Mouse (Mus musculus) heart, embryonic 11.5 days (tissue): ENCODE data around the gene Lrrc32. TPM values are rescaled to one million over a fixed set of nuclear protein-coding genes. Genes with fewer than 3 reads are reported as not detected.

ENCODE experiments used
- ATAC-seq: fragments of 200-750 bp; cut with Nextera tagmentation; replicated peaks from 2 replicates; pipeline ENCODE4 v1.8.0; 2017; ENCODE audit warnings: moderate library complexity; ENCODE audit not compliant: insufficient number of reproducible peaks, low FRiP score, low TSS enrichment
- H3K27ac ChIP-seq: fragments of 300-500 bp; sonication (generic); 2 replicates; pipeline ENCODE4 v1.5.1; 2014; ENCODE audit warnings: mild to moderate bottlenecking, low read depth, low read length
- H3K27me3 ChIP-seq: fragments of 300-500 bp; sonication (generic); 2 replicates; pipeline ENCODE4 v1.6.1; 2014; ENCODE audit warnings: mild to moderate bottlenecking, low read length, mixed read lengths; ENCODE audit not compliant: control insufficient read depth, insufficient read depth
- H3K36me3 ChIP-seq: fragments of 300-500 bp; sonication (generic); 2 replicates; pipeline ENCODE4 v1.6.1; 2014; ENCODE audit warnings: mild to moderate bottlenecking, low read length, moderate library complexity, mixed read lengths; ENCODE audit not compliant: control insufficient read depth, insufficient read depth
- H3K4me1 ChIP-seq: fragments of 300-500 bp; sonication (generic); 2 replicates; pipeline ENCODE4 v1.6.1; 2014; ENCODE audit warnings: low read length; ENCODE audit not compliant: control insufficient read depth, insufficient read depth
- H3K4me2 ChIP-seq: fragments of 300-500 bp; sonication (generic); 2 replicates; pipeline ENCODE4 v1.6.1; 2014; ENCODE audit warnings: mild to moderate bottlenecking, moderate library complexity
- H3K4me3 ChIP-seq: fragments of 300-500 bp; sonication (generic); 2 replicates; pipeline ENCODE4 v1.5.1; 2014; ENCODE audit warnings: low read depth, low read length
- H3K9ac ChIP-seq: fragments of 300-500 bp; sonication (generic); 2 replicates; pipeline ENCODE4 v1.6.1; 2014; ENCODE audit warnings: mild to moderate bottlenecking, low read depth, low read length, moderate library complexity
- H3K9me3 ChIP-seq: fragments of 300-500 bp; sonication (generic); replicated peaks from 2 replicates; pipeline ENCODE4 v1.6.1; 2016; ENCODE audit warnings: low read length; ENCODE audit not compliant: control insufficient read depth
- WGBS: fragments of 180-500 bp; shearing (Covaris S2); extraction: QIAGEN DNeasy Blood & Tissue Kit; methylation state at CpG from one replicate; pipeline ENCODE4 v1.1.7; 2014; ENCODE audit not compliant: insufficient replicate concordance; 5-methylcytosine and 5-hydroxymethylcytosine counted together
- polyA plus RNA-seq: library from polyadenylated mRNA; unstranded; fragments of >200 nt; fragmentation: Nextera tagmentation; extraction: Ambion mirVana; gene quantifications from 2 replicates; pipeline ENCODE4 v1.2.1, GENCODE M21; 2014

Lrrc32 gene
- polyA plus RNA-seq = 3.9 and 6.4 TPM in 2 replicates

- Histone ChIP-seq H3K9ac (peak within 1 kb of the TSS; percentile 66), H3K9me3 (no peaks in the 10 kb centered on the region), H3K4me3 (peak within 1 kb of the TSS; percentile 55), H3K4me2 (peak within 1 kb of the TSS; percentile 67), H3K27ac (no peak within 1 kb of the TSS), H3K4me1 (peaks cover 27% of the 10 kb centered on the region), H3K36me3 (no peaks in the 10 kb centered on the region), H3K27me3 (peaks cover 4% of the 10 kb centered on the region; the same call in 1 of the 2 replicates)
- ATAC-seq = no peak
- WGBS = 58% methylated on average over 6 of the region's 6 CpGs
These were observed at the start of gene Lrrc32 for GRCm38 (mm10) chr7:98489131-98489530. Gene Lrrc32 (plus strand): TSS chr7:98489283.

GRCm38 (mm10) chr7:98439956-98440466 is 49.1 kb upstream of the Lrrc32 start, which contains the start of gene Gucy2d:
Gene Gucy2d (plus strand): TSS chr7:98440416.
- H3K27me3 ChIP-seq = no peaks in the 10 kb centered on the region
- no peak within 1 kb of the TSS for H3K9ac ChIP-seq
- H3K4me3 ChIP-seq = no peak within 1 kb of the TSS
- peaks cover 4% of the 10 kb centered on the region; the same call in 1 of the 2 replicates for H3K4me1 ChIP-seq
- H3K36me3 ChIP-seq = no peaks in the 10 kb centered on the region
- H3K4me2 ChIP-seq = no peak within 1 kb of the TSS
- ATAC-seq = no peak
- WGBS = 25% methylated on average over 10 of the region's 10 CpGs
- no peaks in the 10 kb centered on the region for H3K9me3 ChIP-seq
- H3K27ac ChIP-seq = no peak within 1 kb of the TSS

GRCm38 (mm10) chr7:98446873-98447272 is 42.2 kb upstream of the Lrrc32 start:
- Histone ChIP-seq H3K4me1 (no peaks in the 10 kb centered on the region), H3K4me2 (no peak overlapping the region), H3K27ac (no peak overlapping the region), H3K27me3 (no peaks in the 10 kb centered on the region), H3K36me3 (no peaks in the 10 kb centered on the region), H3K9ac (no peak overlapping the region), H3K4me3 (no peak overlapping the region), H3K9me3 (no peaks in the 10 kb centered on the region)
- 63% methylated on average over 3 of the region's 3 CpGs for WGBS
- no peak for ATAC-seq

- Histone ChIP-seq H3K9ac (no peak overlapping the region), H3K27ac (no peak overlapping the region), H3K9me3 (no peaks in the 10 kb centered on the region), H3K4me1 (no peaks in the 10 kb centered on the region), H3K4me2 (no peak overlapping the region), H3K36me3 (no peaks in the 10 kb centered on the region), H3K27me3 (no peaks in the 10 kb centered on the region), H3K4me3 (no peak overlapping the region)
- WGBS = 58% methylated on average over 11 of the region's 11 CpGs
- ATAC-seq = no peak
These were observed 41.3 kb upstream of the Lrrc32 start for GRCm38 (mm10) chr7:98447585-98448308.

- Histone ChIP-seq H3K27me3 (no peaks in the 10 kb centered on the region), H3K4me2 (no peak overlapping the region), H3K27ac (no peak overlapping the region), H3K9ac (no peak overlapping the region), H3K4me1 (no peaks in the 10 kb centered on the region), H3K4me3 (no peak overlapping the region), H3K36me3 (no peaks in the 10 kb centered on the region), H3K9me3 (no peaks in the 10 kb centered on the region)
- 80% methylated on average over 5 of the region's 5 CpGs for WGBS
- ATAC-seq = no peak
These were observed 40.8 kb upstream of the Lrrc32 start for GRCm38 (mm10) chr7:98448309-98448630.

GRCm38 (mm10) chr7:98449696-98450095 is 39.4 kb upstream of the Lrrc32 start:
- Histone ChIP-seq H3K4me3 (no peak overlapping the region), H3K27ac (no peak overlapping the region), H3K36me3 (no peaks in the 10 kb centered on the region), H3K9ac (no peak overlapping the region), H3K4me1 (no peaks in the 10 kb centered on the region), H3K4me2 (no peak overlapping the region), H3K27me3 (no peaks in the 10 kb centered on the region), H3K9me3 (no peaks in the 10 kb centered on the region)
- no peak; the same call in 1 of the 2 replicates for ATAC-seq
- 78% methylated on average over 9 of the region's 9 CpGs for WGBS

GRCm38 (mm10) chr7:98454397-98455120 is 34.5 kb upstream of the Lrrc32 start:
- H3K4me2 ChIP-seq = no peak overlapping the region
- ATAC-seq = no peak
- H3K36me3 ChIP-seq = no peaks in the 10 kb centered on the region
- H3K9me3 ChIP-seq = no peaks in the 10 kb centered on the region
- no peaks in the 10 kb centered on the region for H3K4me1 ChIP-seq
- H3K27ac ChIP-seq = no peak overlapping the region
- H3K9ac ChIP-seq = no peak overlapping the region
- no peaks in the 10 kb centered on the region for H3K27me3 ChIP-seq
- H3K4me3 ChIP-seq = no peak overlapping the region
- WGBS = 62% methylated on average over 10 of the region's 10 CpGs

GRCm38 (mm10) chr7:98460319-98460718 is 28.8 kb upstream of the Lrrc32 start:
- no peak for ATAC-seq
- no peak overlapping the region for H3K4me2 ChIP-seq
- H3K9ac ChIP-seq = no peak overlapping the region
- H3K9me3 ChIP-seq = no peaks in the 10 kb centered on the region
- no peaks in the 10 kb centered on the region for H3K4me1 ChIP-seq
- H3K4me3 ChIP-seq = no peak overlapping the region
- WGBS = 57% methylated on average over 7 of the region's 7 CpGs
- no peak overlapping the region for H3K27ac ChIP-seq
- no peaks in the 10 kb centered on the region for H3K36me3 ChIP-seq
- H3K27me3 ChIP-seq = no peaks in the 10 kb centered on the region
